Mouse (Mus musculus): ENCODE data around the gene Fank1.

DNA sequence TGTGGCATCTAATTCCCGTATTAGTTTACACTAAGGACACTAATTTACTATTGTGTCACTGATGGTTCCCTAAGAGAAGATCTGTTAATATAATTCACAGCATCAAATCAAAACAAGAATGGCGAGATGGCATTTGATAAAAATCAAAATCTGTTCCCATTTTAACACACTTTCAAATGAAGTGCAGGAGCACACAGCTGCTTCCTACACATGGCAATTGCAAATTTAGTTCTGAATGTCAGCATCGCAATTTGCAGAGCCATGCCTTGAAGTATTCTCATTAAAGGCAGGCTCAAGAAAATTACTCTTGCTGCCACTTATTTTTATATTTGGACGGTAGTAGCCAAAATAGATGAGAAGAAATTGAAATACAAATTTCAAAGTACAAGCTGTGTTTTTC, 36.7 kb downstream of the Fank1 start:
- TF ChIP-seq CTCF (IDR thresholded peaks at IDR 0.05; ENCODE audit: control insufficient read depth, insufficient read depth, insufficient read length) (no peak), CEBPB (IDR thresholded peaks at IDR 0.05; ENCODE audit: low read depth) (no peak), USF1 (IDR thresholded peaks at IDR 0.05; ENCODE audit: low read depth) (no peak)
